Mouse (Mus musculus) heart, adult 8-10 months (tissue): ENCODE data around the gene Nmd3. TPM values are rescaled to one million over a fixed set of nuclear protein-coding genes. Genes with fewer than 3 reads are reported as not detected.
A peak's percentile ranks its signal among the peaks of the same experiment; 100 is the strongest.

Experiments used
- DNase-seq: peaks from one replicate; pipeline ENCODE4 v3.0.0; 2022; ENCODE audit warnings: low spot score
- total RNA-seq, 4 experiments: library from RNA; stranded (reverse); gene quantifications; 2 replicates each; pipeline ENCODE4 v1.2.4; 2022

The Nmd3 gene
- total RNA-seq = 10 to 100 TPM; 31.5 to 46.7 (median 40.2) TPM

DNA sequence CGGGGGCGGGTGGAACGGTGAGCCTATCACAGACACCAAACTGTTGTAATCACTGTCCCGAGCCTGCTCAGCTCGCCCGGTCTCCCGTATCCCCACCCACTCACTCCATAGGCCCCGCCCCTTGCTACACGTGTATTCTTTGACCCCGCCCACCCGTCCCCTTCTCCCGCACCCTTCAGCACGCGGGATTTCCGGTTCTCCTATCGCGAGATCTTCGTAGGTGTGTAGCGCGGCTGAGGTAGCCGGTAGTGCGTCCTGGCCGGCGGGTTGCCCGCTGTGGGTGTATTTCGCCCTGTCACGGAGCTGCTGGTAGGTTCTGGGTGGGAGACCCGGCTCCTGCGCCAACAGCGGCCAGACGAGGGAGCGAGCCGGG, at the start of gene Nmd3:
Gene Nmd3, plus strand, starts transcription at position 172 of the 373 bp plus-strand sequence.
- peak; percentile 85 for DNase-seq

DNA sequence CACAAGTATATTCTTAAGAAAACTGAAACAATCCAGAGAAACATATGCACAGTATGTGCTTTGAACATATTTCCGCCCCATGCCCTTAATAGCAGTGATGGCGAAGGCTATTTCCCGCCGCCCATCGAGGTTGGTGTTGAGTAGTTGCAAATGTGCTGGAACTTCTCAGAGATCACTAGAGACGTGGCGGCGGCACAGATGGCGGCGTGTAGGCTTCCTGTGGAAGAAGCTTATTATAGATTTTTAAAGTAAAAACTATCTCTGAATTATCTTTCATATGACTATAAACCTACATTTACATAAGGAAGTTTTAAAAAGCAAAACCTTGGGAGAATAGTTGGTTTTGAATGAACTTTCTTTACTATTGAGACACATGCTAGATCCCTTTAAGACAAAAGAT, 48.4 kb upstream of the Nmd3 start:
- no peak for DNase-seq

DNA sequence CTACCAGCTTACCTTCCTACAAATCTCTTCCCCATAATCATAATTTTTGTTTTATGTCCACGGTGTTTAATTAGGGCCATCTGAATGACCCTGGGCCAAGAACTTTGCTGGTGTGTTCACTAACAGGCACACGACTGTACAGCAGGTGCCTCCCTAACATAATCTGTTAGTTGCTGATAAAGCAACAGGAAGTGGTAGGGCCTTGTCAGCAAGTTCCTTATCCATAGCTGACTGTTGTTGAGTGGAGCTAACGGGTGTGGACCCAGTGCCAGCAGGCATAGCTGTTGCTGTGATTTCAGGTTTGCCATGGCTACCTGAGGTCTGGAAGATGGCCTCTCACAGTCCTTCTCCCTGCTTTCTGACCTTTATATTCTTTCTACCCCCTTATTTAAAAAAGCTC, 47.6 kb upstream of the Nmd3 start:
- DNase-seq = no peak

DNA sequence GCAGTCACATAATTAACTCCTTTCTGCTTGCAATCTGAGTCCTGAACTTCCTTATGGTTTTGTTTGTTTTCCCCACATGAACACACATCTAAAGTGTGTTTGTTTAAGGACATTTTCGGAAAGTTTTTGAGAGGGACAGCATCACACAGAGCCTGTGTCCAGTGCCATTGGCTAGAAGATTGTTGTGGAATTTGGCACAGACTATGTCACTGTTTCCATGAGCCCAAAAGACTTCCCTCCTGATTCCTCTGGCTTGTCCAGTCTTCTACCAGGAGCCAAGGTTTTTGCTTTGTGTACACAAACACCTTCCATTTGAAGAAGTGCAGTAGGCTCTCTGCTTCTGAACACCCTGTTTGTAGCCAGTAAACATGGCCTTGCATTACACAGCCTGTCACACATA, 32.0 kb upstream of the Nmd3 start:
- no peak for DNase-seq

DNA sequence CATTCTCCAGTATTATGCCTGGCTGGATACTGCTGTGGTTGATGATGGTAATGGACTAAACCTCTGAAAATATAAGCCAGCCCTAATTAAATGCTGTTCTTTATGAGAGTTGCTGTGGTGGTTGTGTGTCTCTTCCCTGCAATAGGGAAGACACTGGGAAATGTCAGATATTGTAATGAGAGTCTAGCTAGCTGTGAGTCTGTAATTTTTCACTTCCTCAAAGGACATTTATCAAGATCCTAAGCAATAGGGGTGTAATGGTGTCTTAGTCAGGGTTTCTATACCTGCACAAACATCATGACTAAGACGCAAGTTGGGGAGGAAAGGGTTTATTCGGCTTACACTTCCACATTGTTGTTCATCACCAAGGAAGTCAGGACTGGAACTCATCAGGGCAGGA, 30.8 kb upstream of the Nmd3 start:
- DNase-seq = no peak

DNA sequence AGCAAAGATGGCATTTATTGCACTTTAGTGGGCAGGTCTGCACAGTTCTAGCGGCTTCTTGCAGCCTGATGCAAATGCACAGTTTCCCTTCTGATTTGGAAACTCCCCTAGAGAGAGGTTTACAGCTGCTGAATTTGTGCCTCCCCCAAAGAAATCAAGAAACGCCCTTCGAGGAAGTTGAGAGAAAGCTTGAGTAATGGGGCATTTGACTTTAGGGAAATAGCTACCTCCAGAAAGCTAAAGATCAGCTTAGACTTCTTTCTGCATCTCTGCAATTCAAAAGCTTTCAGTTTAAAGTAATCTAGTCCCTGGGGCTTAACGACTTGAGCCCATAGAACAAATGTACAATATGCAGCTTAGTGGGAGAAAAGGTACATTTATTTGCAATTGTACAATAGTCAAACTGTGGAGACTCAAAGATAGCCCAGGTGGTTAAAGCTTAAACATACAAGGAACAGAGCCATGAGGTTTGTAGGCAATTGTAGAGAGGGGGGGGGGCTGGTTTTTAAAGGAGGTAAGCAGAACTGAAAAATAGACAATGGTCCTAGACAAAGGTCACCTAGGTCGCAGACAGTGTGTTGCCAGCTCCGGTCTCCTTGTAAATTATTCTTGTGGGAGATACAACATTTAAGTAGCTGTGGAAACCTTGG, 21.8 kb upstream of the Nmd3 start:
- no peak for DNase-seq

DNA sequence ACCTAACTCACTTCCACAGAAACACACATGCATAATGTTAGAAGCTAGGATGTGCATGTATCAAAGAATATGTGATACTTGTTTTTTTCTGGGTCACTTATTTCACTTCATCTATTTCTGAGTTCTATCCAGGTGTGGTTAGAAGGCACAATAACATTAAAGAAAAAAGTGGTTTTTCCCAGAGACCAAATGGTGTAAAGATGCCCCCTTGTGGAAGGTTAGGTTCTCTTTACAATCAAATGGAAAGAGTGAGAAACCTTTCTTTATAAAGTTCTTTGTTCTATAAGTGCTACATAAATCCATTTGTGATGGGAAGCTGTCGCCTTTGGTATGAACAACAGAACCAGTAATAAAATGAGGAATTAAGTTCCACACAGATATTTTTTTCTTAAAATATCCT, 19.9 kb upstream of the Nmd3 start:
- peak; percentile 24 for DNase-seq

DNA sequence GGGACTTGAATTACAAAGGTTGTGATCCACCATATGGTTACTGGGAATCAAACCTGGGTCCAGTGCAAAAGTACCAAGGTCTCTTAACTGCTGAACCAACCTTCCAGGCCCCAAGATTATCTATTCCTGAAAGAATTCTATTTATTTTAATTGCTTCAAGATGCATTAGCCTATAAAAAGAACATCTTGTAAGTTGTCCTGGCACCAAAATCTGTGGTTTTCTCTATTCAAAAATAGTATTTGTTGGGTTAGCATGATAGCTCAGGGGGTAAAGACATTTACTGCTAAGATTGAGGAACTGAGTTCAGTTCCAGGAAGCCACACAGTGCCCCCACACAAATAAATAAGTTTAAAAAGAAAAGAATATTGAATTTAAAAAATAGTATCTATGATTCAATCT, 19.4 kb upstream of the Nmd3 start:
- no peak for DNase-seq

DNA sequence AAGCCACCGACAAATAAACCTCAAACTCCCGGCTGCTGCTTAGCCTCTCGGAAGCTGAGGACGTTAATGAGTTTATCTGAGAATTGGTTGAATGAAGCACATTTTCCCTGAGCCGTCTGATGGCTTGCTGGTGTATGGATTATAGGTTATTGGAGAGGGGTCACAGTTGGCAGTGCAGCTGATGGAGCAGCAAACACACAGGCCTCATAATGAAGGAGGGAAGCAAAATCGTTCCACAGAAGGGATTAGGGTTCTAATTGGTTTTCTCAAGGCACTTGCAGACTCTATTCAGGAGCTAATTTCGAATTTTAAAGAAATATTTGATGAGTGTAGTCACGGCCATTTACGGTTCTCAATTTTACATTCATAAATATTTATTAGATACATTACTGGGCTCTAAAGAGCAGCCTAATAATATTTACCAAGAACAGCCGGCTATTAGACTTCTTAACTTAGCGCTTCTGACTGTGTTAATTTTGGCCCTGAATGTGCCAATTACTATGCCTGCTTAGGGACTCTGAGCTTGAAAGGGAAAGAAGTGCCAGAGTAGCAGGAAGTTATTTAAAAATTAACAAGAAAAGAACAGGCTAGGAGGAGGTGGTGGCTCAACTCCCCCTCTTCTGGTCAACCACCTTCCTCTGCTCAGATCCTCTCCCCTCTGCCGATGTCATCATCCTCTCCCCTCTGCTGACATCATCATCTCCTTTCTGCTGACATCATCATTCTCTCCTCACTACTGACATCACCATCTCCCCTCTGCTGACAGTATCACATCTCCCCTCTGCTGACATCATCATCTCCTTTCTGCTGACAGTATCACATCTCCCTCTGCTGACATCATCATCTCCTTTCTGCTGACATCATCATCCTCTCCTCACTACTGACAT, 12.5 kb upstream of the Nmd3 start:
- DNase-seq = no peak

DNA sequence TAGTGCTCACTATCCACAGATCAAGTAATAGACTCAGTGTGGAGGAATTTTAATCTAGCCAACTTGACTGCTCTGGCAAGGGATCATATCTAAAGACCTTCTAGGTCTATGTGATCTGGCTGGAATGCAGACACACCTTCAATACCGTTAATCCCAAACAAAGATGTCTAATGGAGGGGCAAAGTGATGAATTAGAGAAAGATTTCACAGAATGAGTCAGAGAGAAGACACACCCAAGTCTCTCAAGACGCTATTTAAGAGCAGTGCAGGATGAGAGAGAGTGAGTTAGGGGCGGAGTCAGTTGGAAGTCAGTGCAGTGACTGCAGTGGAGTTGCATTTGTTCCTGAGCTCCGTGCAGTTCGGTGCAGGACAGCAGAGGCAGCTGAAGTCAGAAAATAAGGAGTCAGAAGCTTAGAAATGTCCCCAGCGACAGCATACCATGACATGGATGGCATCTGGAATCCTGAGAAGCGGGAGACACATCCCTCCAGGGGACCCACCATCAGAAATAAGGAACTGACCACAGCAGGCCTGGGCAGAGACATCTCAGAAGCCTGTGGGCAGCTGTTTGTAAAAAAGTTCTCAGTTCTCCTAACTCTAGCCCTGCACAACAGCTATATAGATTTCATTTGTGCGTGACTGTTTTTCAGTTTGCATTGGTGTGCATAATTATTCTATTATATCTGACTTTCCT, 9.7 kb upstream of the Nmd3 start:
- DNase-seq = no peak

DNA sequence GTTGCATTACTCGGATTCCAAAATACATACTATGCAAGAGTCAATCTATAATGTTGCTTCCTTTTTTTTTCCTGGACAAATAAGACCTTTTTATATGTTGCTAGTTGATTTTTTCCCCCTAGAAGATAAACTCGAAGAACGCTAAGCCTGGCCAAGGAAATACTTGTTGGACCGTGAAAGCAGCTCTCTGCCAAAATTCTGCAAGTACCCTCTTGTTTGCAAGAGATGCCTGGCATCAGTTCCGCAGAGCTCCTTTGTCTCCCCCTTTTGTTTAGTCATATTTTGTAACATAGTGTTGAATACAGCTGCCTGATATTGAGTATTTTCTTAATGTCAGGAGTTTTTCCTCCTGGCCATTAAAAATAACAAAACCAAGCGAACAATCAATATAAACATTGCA, 4.3 kb upstream of the Nmd3 start:
- no peak for DNase-seq

DNA sequence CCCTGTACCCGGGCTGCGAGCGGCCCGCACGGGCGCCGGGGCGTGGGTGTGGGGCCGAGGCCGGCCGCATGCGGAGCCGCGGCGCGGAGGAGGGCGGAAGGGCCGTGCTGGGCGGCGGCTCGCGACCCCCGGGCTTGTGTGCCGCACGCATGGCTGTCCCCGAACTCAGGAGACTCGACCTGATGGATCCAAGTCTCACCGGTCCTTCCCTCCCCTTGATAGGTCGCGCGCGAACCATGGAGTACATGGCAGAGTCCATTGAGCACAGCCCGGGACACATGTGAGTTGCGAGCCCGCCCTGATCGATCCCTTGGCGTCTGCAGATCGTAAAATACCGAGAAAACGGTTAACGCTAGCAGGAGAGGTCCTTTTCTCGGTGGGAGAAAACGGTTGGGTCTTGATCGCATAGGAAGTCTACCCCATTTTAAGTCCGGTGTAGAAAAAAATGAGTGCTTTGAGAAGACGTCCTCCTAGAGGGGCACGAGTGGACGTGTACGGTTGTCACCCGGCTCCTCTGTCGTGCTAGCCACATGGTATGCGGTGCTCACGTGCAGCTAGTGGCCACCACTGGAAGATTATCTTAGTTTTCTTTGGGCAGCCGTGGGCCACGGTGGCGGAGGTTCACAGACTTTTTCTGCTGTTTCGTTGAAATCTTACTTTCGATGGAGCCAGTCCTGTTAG, 542 bp downstream of the Nmd3 start:
- DNase-seq = peak; percentile 22

DNA sequence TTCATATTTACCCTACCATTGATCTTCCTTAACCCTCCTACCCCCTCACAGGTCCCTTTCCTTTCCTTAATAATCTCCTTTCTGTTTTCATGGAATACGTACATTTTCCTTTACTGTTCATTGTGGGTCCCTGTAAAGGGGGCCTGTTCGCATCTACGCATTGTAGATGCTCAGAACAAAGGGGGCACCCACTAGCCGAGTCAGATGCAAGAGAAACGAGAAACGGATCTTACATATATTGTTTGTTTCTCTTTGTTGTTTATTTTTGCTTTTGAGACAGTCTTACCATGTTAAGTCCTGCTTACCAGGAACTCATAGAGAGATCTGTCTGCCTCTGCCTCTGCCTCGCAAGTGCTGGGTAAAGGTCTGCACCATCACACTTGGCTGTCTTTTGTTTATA, 1.4 kb downstream of the Nmd3 start:
- DNase-seq = no peak

DNA sequence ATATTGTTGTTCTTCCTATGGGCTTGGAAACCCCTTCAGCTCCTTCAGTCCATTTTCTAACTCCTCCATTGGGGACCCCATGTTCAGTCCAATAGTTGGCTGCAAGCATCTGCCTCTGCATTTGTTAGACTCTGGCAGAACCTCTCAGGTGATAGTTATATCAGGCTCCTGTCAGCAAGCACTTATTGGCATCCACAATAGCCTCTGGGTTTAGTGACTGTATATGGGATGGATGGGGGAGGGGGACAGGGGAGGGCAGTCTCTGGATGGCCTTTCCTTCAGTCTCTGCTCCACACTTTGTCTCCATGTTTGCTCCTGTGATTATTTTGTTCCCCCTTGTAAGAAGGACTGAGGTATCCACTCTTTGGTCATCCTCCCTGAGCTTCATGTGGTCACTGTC, 9.1 kb downstream of the Nmd3 start:
- no peak for DNase-seq

DNA sequence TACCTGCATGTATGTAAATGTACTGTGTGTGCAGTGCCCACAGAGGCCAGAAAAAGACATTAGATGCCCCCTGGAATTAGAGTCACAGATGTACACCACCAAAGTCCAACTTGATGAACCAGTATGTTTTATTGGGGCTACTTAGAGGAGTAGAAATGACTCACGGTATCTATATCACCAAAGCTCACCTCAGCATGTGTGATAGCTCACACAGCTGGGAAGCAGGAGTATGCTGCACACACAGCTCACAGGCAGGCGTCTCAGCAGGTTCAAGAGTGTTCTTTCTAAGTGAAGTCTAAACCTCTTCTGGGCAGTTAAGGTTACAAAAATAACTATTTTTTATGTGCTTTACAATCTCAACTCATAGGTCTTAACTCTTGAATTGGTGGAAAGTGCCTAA, 12.2 kb downstream of the Nmd3 start:
- DNase-seq = no peak

DNA sequence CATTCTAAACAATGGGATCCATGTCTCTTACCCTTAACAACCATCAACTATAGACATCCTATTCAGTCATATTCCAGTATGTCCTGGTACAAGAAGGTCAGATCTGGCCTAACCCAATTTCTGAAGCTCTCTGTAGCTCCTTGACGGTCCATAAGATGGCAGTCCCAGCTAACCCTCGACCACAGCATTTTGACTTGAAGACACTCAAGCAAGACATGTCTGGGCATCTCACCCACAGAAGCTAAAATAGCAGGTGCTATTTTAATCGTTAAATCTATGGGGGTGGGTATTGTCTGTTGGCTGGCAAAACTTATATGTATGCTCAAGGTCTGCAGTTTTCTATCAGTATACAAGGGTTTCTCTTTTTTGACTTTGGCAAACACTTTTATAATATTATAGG, 33.4 kb downstream of the Nmd3 start:
- no peak for DNase-seq

DNA sequence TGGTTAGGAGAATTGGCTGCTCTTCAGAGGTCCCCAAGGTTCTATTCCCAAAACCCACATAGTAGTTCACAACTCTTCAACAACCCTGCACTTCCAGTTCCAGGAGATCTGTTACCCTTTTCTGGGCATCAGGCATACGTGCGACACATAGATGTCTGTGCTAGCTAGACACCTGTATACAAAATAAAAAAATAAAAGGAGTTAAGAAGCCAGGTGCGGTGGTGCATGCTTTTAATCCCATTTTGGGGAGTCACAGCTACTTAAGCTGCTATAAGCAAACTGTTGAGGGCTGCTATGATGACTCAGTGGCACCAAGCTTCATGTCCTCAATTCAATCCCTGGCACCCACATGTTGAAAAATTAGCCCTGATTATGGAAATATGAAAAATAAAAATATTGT, 34.2 kb downstream of the Nmd3 start:
- DNase-seq = no peak

DNA sequence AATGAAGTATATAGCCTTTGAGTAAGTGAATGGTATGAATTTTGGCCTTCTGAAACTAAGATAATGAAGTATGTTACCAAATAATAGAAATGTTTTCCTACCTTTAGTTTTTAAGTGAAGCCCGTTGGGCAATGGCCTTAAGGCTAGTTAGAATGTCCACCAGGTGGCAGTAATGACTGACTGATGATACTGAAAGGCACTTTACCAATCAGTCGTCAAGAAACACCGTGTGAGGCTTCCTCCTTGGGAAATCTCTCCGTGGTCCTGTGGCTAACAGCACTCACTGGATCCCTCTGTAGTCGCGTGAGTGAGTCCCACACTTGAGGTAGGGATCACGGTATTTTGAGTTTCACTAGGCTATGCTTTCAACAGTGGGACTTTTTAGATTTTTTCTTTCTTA, 34.7 kb downstream of the Nmd3 start:
- peak; percentile 41 for DNase-seq

DNA sequence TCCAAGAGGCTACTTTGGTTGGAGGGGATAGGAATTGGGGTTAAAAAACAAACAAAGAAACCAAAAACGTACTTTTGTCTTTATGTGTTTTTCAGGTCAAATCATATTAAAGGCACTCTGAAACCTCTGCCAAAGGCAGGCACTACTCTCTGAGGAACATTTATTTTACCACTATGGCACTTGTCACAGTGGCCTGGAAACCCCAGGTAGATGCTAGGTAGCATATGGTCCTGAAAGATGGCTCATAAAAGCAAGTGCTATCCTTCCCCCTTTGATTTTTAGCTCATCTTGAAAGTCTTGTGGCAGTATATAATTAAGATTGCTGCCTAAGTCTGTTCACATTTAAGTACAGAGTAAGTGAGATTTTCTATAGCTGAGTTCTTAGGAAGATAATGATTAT, 35.7 kb downstream of the Nmd3 start:
- DNase-seq = no peak

DNA sequence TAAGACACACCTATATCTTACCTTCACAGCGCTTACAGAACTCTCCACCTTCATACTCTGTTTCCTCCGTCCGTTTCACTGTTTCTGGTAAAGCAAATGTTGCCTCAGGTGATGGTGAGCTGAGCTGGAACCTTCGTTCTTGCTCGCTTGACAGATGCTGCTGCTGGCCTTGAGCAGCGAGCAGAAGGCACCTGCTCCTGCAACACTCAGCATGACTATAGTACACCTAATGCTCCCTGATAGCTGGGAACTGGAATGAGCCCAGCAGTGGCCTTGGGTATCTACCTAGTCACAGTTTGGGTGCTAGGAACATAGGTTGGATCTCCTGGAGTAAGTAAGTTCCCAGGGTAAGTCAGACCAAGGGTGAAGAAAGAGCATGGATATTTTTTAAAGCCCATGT, 38.3 kb downstream of the Nmd3 start:
- no peak for DNase-seq

DNA sequence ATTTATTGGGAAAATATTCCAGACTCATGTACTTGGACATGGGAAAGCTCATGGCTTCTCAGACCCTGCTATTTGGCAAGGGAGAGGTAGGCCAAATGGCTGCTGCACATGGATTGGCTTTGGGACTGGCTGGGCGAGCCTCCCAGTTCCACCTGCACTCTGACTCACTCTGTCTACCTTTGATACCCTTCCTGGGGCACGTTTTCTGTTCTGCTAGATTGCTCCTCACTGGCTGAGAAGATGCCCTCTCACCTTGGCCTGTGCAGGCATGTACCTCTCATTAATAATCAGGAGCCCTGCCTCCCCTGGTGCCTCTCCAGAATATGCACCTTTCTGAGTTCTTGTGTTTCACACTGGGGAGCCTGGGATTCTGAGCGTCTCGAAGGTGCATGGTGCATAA, 39.4 kb downstream of the Nmd3 start:
- no peak for DNase-seq

DNA sequence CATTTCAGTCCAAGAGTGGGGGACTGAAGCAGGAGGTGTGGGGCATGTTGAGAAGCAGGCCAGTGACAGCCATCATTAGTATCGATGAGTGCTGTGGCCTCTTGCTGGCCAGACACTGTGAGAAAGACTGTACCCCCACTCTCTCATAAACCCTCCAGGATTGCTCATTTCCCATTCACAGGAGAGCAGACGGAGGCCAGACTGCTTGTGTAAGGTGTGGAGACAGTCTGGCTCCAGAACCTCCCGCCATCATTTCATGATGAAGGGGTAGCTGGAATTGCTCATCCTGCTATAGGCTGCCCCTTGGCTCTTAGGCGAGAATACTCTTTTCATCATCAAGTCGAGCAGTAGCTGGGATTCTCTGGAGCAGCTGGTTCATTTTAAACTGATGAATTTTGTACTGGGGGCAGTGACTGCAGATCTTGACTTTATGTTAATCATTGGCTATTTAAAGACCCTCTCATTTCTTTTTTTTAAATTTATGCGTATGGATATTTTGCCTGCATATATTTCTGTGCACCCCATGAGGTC, 41.1 kb downstream of the Nmd3 start:
- DNase-seq = no peak
